Mouse (Mus musculus) embryonic facial prominence, embryonic 11.5 days (tissue): Measurements from ENCODE around the gene Fam25c. TPM values are rescaled to one million over a fixed set of nuclear protein-coding genes. Genes with fewer than 3 reads are reported as not detected.
A peak's percentile ranks its signal among the peaks of the same experiment; 100 is the strongest.

Source experiments
- ATAC-seq: fragments of 200-750 bp; cut with Nextera tagmentation; replicated peaks from 2 replicates; pipeline ENCODE4 v1.8.0; 2017; ENCODE audit warnings: low read depth; ENCODE audit not compliant: insufficient number of reproducible peaks, low FRiP score, low TSS enrichment
- DNase-seq: peaks from one replicate; pipeline ENCODE4 v3.0.0-alpha.2; 2015; ENCODE audit warnings: low spot score
- H3K27ac ChIP-seq: fragments of 300-500 bp; sonication (generic); replicated peaks from 2 replicates; pipeline ENCODE4 v1.5.1; 2014; ENCODE audit warnings: mild to moderate bottlenecking, low read depth, low read length, control low read depth
- H3K27me3 ChIP-seq: fragments of 300-500 bp; sonication (generic); 2 replicates; pipeline ENCODE4 v1.6.1; 2014; ENCODE audit warnings: mild to moderate bottlenecking, low read length, moderate library complexity, mixed read lengths; ENCODE audit not compliant: control insufficient read depth, insufficient read depth
- H3K36me3 ChIP-seq: fragments of 300-500 bp; sonication (generic); replicated peaks from 2 replicates; pipeline ENCODE4 v1.6.1; 2014; ENCODE audit warnings: low read depth, mild to moderate bottlenecking, low read length, moderate library complexity, mixed read lengths; ENCODE audit not compliant: control insufficient read depth, insufficient read depth
- H3K4me1 ChIP-seq: fragments of 300-500 bp; sonication (generic); 2 replicates; pipeline ENCODE4 v1.6.1; 2014; ENCODE audit warnings: low read length, mixed read lengths; ENCODE audit not compliant: control insufficient read depth, insufficient read depth
- H3K4me2 ChIP-seq: fragments of 300-500 bp; sonication (generic); 2 replicates; pipeline ENCODE4 v1.6.1; 2014; ENCODE audit warnings: low read depth, mild to moderate bottlenecking, control low read depth, low read length, moderate library complexity
- H3K4me3 ChIP-seq: fragments of 300-500 bp; sonication (generic); 2 replicates; pipeline ENCODE4 v1.5.1; 2014; ENCODE audit warnings: low read depth, low read length, control low read depth
- H3K9ac ChIP-seq: fragments of 300-500 bp; sonication (generic); replicated peaks from 2 replicates; pipeline ENCODE4 v1.6.1; 2014; ENCODE audit warnings: mild to moderate bottlenecking, control low read depth, low read length
- H3K9me3 ChIP-seq: fragments of 300-500 bp; sonication (generic); replicated peaks from 2 replicates; pipeline ENCODE4 v1.6.1; 2016; ENCODE audit warnings: mild to moderate bottlenecking, low read length, inconsistent platforms, mixed read lengths; ENCODE audit not compliant: control insufficient read depth
- WGBS: fragments of 180-500 bp; shearing (Covaris S2); extraction: QIAGEN DNeasy Blood & Tissue Kit; methylation state at CpG from one replicate; pipeline ENCODE4 v1.1.7; 2014; 5-methylcytosine and 5-hydroxymethylcytosine counted together
- polyA plus RNA-seq: library from polyadenylated mRNA; unstranded; fragments of >200 nt; fragmentation: Nextera tagmentation; extraction: Ambion mirVana; gene quantifications from 2 replicates; pipeline ENCODE4 v1.2.1, GENCODE M21; 2014

The Fam25c gene
- polyA plus RNA-seq, 1 experiment from 2014 or later, result not detected

DNA sequence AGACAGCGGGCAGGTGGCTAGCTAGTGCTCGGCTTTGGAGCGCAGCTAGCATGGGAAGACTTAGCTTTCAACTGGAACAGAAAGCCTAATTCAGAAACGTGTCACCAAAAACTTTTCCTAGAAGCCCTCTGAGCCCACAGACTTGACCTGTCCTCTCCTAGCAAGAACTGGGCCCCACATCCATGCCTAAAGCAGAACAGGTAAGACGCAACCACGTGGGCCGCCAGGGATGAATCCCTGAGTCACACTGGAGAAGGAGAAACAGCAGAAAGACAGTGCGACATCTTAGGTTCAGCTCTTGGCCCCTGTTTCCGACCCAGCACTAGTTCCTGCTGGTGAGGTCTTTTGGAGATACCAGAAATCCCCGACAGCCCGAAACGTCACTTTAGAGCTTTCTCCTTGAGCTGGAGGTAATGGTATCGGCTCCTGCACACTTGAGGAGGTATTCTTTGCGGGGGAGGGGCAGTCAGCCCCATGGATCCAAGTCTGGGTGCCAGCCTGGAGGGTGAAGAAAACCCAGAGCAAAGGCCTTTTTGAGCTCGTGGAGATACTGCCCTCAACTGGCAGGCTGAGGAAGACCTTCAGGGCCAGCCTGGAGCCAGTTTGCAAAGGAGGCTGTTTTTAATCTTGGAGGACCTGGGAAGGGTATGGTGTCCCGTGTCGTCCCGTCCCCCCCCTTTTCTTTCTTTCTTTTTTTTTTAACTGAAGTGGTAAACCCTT is 7.7 kb upstream of the Fam25c start:
- H3K9me3 ChIP-seq, result no peaks in the 10 kb centered on the region
- no peaks in the 10 kb centered on the region for H3K4me1 ChIP-seq
- no peak overlapping the region for H3K27ac ChIP-seq
- peak; percentile 55 for ATAC-seq
- H3K4me3 ChIP-seq, result peak overlapping the region; percentile 32; the same call in 1 of the 2 replicates
- H3K9ac ChIP-seq, result peak overlapping the region; percentile 54; the same call in 1 of the 2 replicates
- H3K36me3 ChIP-seq, result no peaks in the 10 kb centered on the region
- H3K4me2 ChIP-seq, result peak overlapping the region; percentile 67
- 28% methylated on average over 18 of the region's 18 CpGs for WGBS
- DNase-seq, result peak; percentile 76
- peaks cover 6% of the 10 kb centered on the region for H3K27me3 ChIP-seq

- Histone ChIP-seq H3K27ac (no peak overlapping the region), H3K4me2 (no peak overlapping the region), H3K27me3 (peaks cover 6% of the 10 kb centered on the region), H3K4me1 (no peaks in the 10 kb centered on the region), H3K36me3 (no peaks in the 10 kb centered on the region), H3K9ac (no peak overlapping the region), H3K9me3 (no peaks in the 10 kb centered on the region), H3K4me3 (no peak overlapping the region)
- ATAC-seq, result no peak
- DNase-seq, result no peak
- WGBS, result 79% methylated on average over 4 of the region's 4 CpGs
Observed at GRCm38 (mm10) chr14:34362135-34362534, 6.9 kb upstream of the Fam25c start.

GRCm38 (mm10) chr14:34360251-34360650 is 5.0 kb upstream of the Fam25c start:
- Histone ChIP-seq H3K4me2 (no peak overlapping the region), H3K27me3 (peaks cover 6% of the 10 kb centered on the region), H3K9ac (no peak overlapping the region), H3K36me3 (no peaks in the 10 kb centered on the region), H3K9me3 (no peaks in the 10 kb centered on the region), H3K27ac (no peak overlapping the region), H3K4me3 (no peak overlapping the region), H3K4me1 (no peaks in the 10 kb centered on the region)
- no peak for ATAC-seq
- 44% methylated on average over 6 of the region's 6 CpGs for WGBS
- no peak for DNase-seq

DNA sequence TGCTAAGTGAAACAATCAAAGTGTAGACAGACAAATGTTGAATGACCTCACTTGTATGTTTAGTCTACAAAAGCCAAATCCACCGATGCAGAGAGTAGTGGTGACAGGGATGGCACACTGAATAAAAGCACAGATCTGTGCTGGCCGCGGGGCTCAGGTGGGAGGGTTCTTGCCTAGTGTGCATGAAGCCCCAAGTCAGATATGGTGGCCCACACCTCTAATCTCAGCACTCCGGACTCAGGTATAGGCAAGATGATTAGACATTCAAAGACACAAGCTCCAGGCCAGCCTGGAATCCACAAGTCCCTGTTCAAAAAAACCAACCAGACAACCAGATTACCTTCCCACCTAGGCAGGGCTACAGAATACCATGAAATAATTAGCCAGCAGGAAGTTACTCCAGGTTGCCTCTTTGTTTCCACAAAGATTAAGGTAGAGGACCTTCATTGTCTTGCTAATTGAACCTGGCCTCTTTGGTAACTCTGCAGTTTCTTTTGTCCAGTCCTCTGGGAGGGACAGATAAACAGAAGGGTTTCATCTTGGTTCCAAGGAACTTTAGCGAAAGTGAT is 4.5 kb upstream of the Fam25c start:
- Histone ChIP-seq H3K4me2 (no peak overlapping the region), H3K4me1 (no peaks in the 10 kb centered on the region), H3K36me3 (no peaks in the 10 kb centered on the region), H3K27ac (no peak overlapping the region), H3K27me3 (peaks cover 6% of the 10 kb centered on the region), H3K9ac (no peak overlapping the region), H3K9me3 (no peaks in the 10 kb centered on the region), H3K4me3 (no peak overlapping the region)
- ATAC-seq (no peak), DNase-seq (no peak)
- WGBS, result 44% methylated on average over 5 of the region's 5 CpGs

DNA sequence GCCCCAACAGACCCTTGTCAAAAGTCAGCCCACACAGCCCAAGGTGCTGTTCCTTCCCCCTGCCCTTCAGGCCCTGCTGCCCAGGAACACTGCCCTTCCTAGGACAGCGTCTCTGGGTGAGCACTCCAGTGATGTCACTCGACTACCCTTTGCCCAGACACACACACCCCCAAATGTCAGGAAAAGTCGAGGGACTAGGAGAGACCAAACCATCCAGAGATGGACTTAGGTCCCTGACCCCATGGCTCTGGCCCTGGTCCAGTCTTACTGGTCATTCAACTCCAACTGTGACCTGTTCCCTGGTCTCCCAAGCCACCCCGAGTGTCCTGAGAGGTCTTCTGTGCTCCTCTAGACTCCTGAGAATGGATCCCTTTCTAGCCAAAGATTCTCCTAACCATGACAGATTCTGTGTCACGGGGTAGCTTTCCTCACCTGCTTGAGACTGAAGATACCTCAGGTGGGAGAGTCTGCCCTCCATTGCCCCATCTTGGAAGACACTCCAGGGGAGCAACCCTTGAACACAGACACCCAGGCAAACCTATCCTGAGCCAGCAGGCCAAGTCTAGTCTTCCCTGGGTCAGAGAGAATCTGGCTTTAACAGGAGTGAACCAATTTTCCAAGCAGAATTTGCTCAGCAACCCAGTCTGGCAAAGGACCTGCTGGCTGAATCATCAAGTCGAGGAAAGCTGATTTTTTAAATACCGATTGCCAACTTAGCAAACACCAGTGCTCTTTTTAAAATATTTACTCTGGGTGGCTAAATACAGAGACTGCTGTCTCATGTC is 2.6 kb upstream of the Fam25c start:
- H3K9me3 ChIP-seq, result no peaks in the 10 kb centered on the region
- 83% methylated on average over 7 of the region's 7 CpGs for WGBS
- no peak overlapping the region for H3K4me3 ChIP-seq
- H3K27ac ChIP-seq, result no peak overlapping the region
- peaks cover 5% of the 10 kb centered on the region for H3K27me3 ChIP-seq
- no peaks in the 10 kb centered on the region for H3K4me1 ChIP-seq
- DNase-seq (no peak), ATAC-seq (no peak)
- H3K4me2 ChIP-seq, result no peak overlapping the region
- H3K36me3 ChIP-seq, result no peaks in the 10 kb centered on the region
- H3K9ac ChIP-seq, result no peak overlapping the region

DNA sequence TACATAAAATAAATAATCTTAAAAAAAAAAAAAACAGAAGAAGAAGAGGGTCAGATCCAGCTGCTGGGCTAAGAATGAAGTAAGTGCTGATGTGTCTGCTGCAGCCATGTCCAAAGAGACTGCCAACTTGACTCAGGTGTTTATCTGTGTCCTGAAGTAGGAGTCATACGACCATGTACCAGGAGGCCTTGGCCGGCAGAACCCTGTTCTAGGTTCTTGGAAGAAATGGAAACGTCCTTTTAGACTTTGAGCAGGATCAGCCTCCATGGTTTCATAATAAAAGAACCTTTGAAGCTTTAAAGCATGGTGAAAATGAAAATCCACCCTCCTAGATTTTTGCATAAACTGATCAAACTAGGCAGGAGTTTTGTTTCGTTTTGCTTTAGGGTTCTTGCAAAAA is 777 bp downstream of the Fam25c start:
- Histone ChIP-seq H3K27ac (no peak overlapping the region), H3K27me3 (no peaks in the 10 kb centered on the region), H3K9me3 (no peaks in the 10 kb centered on the region), H3K4me1 (no peaks in the 10 kb centered on the region), H3K4me3 (no peak overlapping the region), H3K36me3 (no peaks in the 10 kb centered on the region), H3K9ac (no peak overlapping the region), H3K4me2 (no peak overlapping the region)
- ATAC-seq (no peak), DNase-seq (no peak)
- 84% methylated on average over 4 of the region's 4 CpGs for WGBS

GRCm38 (mm10) chr14:34353326-34353725 is 1.9 kb downstream of the Fam25c start:
- ATAC-seq (no peak), DNase-seq (no peak)
- H3K4me2 ChIP-seq, result no peak overlapping the region
- H3K4me3 ChIP-seq, result no peak overlapping the region
- no peak overlapping the region for H3K27ac ChIP-seq
- H3K9me3 ChIP-seq, result no peaks in the 10 kb centered on the region
- no peaks in the 10 kb centered on the region for H3K36me3 ChIP-seq
- no peak overlapping the region for H3K9ac ChIP-seq
- no peaks in the 10 kb centered on the region for H3K4me1 ChIP-seq
- WGBS, result 95% methylated on average over 3 of the region's 3 CpGs
- H3K27me3 ChIP-seq, result no peaks in the 10 kb centered on the region

DNA sequence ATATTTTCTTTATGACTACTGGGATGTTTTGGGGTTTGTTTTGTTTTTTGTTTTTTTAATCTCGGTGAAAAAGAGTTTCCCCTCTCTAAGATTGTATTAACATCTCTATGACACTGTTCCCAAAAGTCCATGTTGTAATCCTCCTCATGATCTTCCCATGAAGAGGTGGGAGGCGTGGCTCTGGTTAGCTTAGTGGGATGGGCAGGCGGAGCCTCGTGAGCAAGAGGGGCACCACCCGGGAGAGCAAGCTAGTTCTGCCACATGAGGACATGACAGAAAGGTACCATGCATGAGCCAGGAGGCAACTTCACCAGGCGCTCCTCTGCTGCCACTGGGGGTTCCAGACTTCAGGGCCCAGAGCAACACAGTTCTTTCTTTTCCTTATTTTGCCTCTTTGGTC is 2.7 kb downstream of the Fam25c start:
- H3K27ac ChIP-seq, result no peak overlapping the region
- ATAC-seq (no peak), DNase-seq (no peak)
- no peaks in the 10 kb centered on the region for H3K36me3 ChIP-seq
- 62% methylated on average over 6 of the region's 6 CpGs for WGBS
- H3K4me1 ChIP-seq, result no peaks in the 10 kb centered on the region
- no peaks in the 10 kb centered on the region for H3K9me3 ChIP-seq
- H3K27me3 ChIP-seq, result no peaks in the 10 kb centered on the region
- no peak overlapping the region for H3K9ac ChIP-seq
- H3K4me2 ChIP-seq, result no peak overlapping the region
- H3K4me3 ChIP-seq, result no peak overlapping the region
